Mouse (Mus musculus): ENCODE measurements around the gene Myl9. TPM values are rescaled to one million over a fixed set of nuclear protein-coding genes. Genes with fewer than 3 reads are reported as not detected.

Gene Myl9
- polyA plus RNA-seq, 1 experiment from 2014 or later, result 20.6 TPM

Other genes with a start within 250 kb of the Myl9 start
- 27.5 and 29.2 TPM in 2 replicates for gene Aar2, start 227.8 kb upstream of the Myl9 start, polyA plus RNA-seq (2015; fragmentation: Nextera tagmentation; extraction: Ambion mirVana)
- gene Dlgap4, start 161.7 kb upstream of the Myl9 start, polyA plus RNA-seq (2015; fragmentation: Nextera tagmentation; extraction: Ambion mirVana), result 40.3 and 44.0 TPM in 2 replicates
- gene Tgif2, start 64.6 kb downstream of the Myl9 start, polyA plus RNA-seq (2015; fragmentation: Nextera tagmentation; extraction: Ambion mirVana), result 17.2 and 19.2 TPM in 2 replicates
- 4.3 and 8.4 TPM in 2 replicates for gene 4930518I15Rik, start 82.5 kb downstream of the Myl9 start, polyA plus RNA-seq (2015; fragmentation: Nextera tagmentation; extraction: Ambion mirVana)
- gene Rab5if, start 87.7 kb downstream of the Myl9 start, polyA plus RNA-seq (2015; fragmentation: Nextera tagmentation; extraction: Ambion mirVana), result 178 and 179 TPM in 2 replicates
- 104 and 115 TPM in 2 replicates for gene Sla2, start 111.8 kb downstream of the Myl9 start, polyA plus RNA-seq (2015; fragmentation: Nextera tagmentation; extraction: Ambion mirVana)
- 125 and 141 TPM in 2 replicates for gene Ndrg3, start 216.6 kb downstream of the Myl9 start, polyA plus RNA-seq (2015; fragmentation: Nextera tagmentation; extraction: Ambion mirVana)
- 30.9 and 31.3 TPM in 2 replicates for gene Dsn1, start 231.7 kb downstream of the Myl9 start, polyA plus RNA-seq (2015; fragmentation: Nextera tagmentation; extraction: Ambion mirVana)